Mouse (Mus musculus): ENCODE measurements around the gene Carmil3. TPM values are rescaled to one million over a fixed set of nuclear protein-coding genes. Genes with fewer than 3 reads are reported as not detected.
A peak's percentile ranks its signal among the peaks of the same experiment; 100 is the strongest.

Carmil3 gene
- total RNA-seq, 2 experiments from 2014 or later = 57.9 to 64.4 TPM

- no peak for DNase-seq (ENCODE audit: low spot score in 2 of 2)
- no peak for TF ChIP-seq CTCF (conservative IDR thresholded peaks at IDR 0.05)
- Histone ChIP-seq H3K27ac (peak overlapping the region; percentile 69), H3K4me3 (no peak overlapping the region)
These were observed 17.4 kb downstream of the Carmil3 start for GRCm38 (mm10) chr14:55507801-55508200.

GRCm38 (mm10) chr14:55509540-55509939 is 19.1 kb downstream of the Carmil3 start:
- Histone ChIP-seq H3K4me3 (peak overlapping the region; percentile 35), H3K27ac (peak overlapping the region; percentile 100)
- no peak for DNase-seq (ENCODE audit: low spot score in 2 of 2)
- no peak for TF ChIP-seq CTCF (conservative IDR thresholded peaks at IDR 0.05)

- Histone ChIP-seq H3K27ac (peak within 1 kb of the TSS; percentile 100), H3K4me3 (peak within 1 kb of the TSS; percentile 78)
- peak; percentile 68 to 77 for DNase-seq (ENCODE audit: low spot score in 2 of 2)
- TF ChIP-seq CTCF (conservative IDR thresholded peaks at IDR 0.05) = no peak
These were observed 19.8 kb downstream of the Carmil3 start, which contains the start of gene Cpne6 for GRCm38 (mm10) chr14:55510125-55510731. Cpne6 (plus strand) TSS chr14:55510445.

GRCm38 (mm10) chr14:55511037-55511436 is 20.6 kb downstream of the Carmil3 start:
- peak overlapping the region; percentile 100 for H3K27ac ChIP-seq
- peak; percentile 76 to 86 for DNase-seq (ENCODE audit: low spot score in 2 of 2)
- no peak for TF ChIP-seq CTCF (conservative IDR thresholded peaks at IDR 0.05)
- peak overlapping the region; percentile 78 for H3K4me3 ChIP-seq

GRCm38 (mm10) chr14:55513927-55514326 is 23.5 kb downstream of the Carmil3 start:
- DNase-seq (ENCODE audit: low spot score in 2 of 2) = no peak
- Histone ChIP-seq H3K27ac (peak overlapping the region; percentile 100), H3K4me3 (peak overlapping the region; percentile 78)
- no peak for TF ChIP-seq CTCF (conservative IDR thresholded peaks at IDR 0.05)

- Histone ChIP-seq H3K4me3 (no peak overlapping the region), H3K27ac (peak overlapping the region; percentile 92; the same call in 1 of the 2 replicates)
- no peak for DNase-seq (ENCODE audit: low spot score in 2 of 2)
- TF ChIP-seq CTCF (conservative IDR thresholded peaks at IDR 0.05) = no peak
These were observed 25.4 kb downstream of the Carmil3 start for GRCm38 (mm10) chr14:55515846-55516245.

GRCm38 (mm10) chr14:55518897-55519296 is 28.4 kb downstream of the Carmil3 start:
- peak overlapping the region; percentile 92 for H3K27ac ChIP-seq
- DNase-seq (ENCODE audit: low spot score in 2 of 2) = peak; percentile 60 to 86
- TF ChIP-seq CTCF (conservative IDR thresholded peaks at IDR 0.05) = no peak

GRCm38 (mm10) chr14:55519604-55520003 is 29.2 kb downstream of the Carmil3 start:
- H3K27ac ChIP-seq = peak overlapping the region; percentile 92
- no peak for DNase-seq (ENCODE audit: low spot score in 2 of 2)
- H3K4me3 ChIP-seq = peak overlapping the region; percentile 30
- TF ChIP-seq CTCF (conservative IDR thresholded peaks at IDR 0.05) = peak; percentile 20; the same call in 1 of the 2 replicates

More at GRCm38 (mm10) chr14:55518897-55519296, 28.4 kb downstream of the Carmil3 start:
- H3K4me3 ChIP-seq = no peak overlapping the region

GRCm38 (mm10) chr14:55520451-55521361 is 30.3 kb downstream of the Carmil3 start:
- TF ChIP-seq CTCF (conservative IDR thresholded peaks at IDR 0.05) = peak; percentile 58
- Histone ChIP-seq H3K27ac (peak overlapping the region; percentile 92), H3K4me3 (peak overlapping the region; percentile 62)
- no peak for DNase-seq (ENCODE audit: low spot score in 2 of 2)

- no peak overlapping the region for H3K27ac ChIP-seq
- no peak overlapping the region for H3K4me3 ChIP-seq
- no peak for TF ChIP-seq CTCF (conservative IDR thresholded peaks at IDR 0.05)
- no peak for DNase-seq (ENCODE audit: low spot score in 2 of 2)
These were observed 33.6 kb downstream of the Carmil3 start for GRCm38 (mm10) chr14:55524062-55524461.

- Histone ChIP-seq H3K27ac (no peak within 1 kb of the TSS), H3K4me3 (no peak within 1 kb of the TSS)
- no peak for DNase-seq (ENCODE audit: low spot score in 2 of 2)
- TF ChIP-seq CTCF (conservative IDR thresholded peaks at IDR 0.05) = no peak
These were observed 34.3 kb downstream of the Carmil3 start, which contains the start of gene Nrl for GRCm38 (mm10) chr14:55524785-55525184. Nrl (minus strand) TSS chr14:55524981.

- no peak overlapping the region for H3K27ac ChIP-seq
- no peak overlapping the region for H3K4me3 ChIP-seq
- no peak for TF ChIP-seq CTCF (conservative IDR thresholded peaks at IDR 0.05)
- DNase-seq (ENCODE audit: low spot score in 2 of 2) = no peak
These were observed 36.2 kb downstream of the Carmil3 start for GRCm38 (mm10) chr14:55526674-55527073.

- peak; percentile 74 for TF ChIP-seq CTCF (conservative IDR thresholded peaks at IDR 0.05)
- no peak for DNase-seq (ENCODE audit: low spot score in 2 of 2)
- Histone ChIP-seq H3K27ac (no peak overlapping the region), H3K4me3 (no peak overlapping the region)
These were observed 37.5 kb downstream of the Carmil3 start for GRCm38 (mm10) chr14:55527940-55528339.

All from layer of hippocampus, adult 2 months (tissue).